Mouse (Mus musculus): ENCODE measurements around the gene Ocln.
"Not testable (repeated sequence)": the region's sequence is repeated elsewhere in the genome, so short reads cannot be mapped to it uniquely, and the experiment has no call there.

The Ocln gene

DNA sequence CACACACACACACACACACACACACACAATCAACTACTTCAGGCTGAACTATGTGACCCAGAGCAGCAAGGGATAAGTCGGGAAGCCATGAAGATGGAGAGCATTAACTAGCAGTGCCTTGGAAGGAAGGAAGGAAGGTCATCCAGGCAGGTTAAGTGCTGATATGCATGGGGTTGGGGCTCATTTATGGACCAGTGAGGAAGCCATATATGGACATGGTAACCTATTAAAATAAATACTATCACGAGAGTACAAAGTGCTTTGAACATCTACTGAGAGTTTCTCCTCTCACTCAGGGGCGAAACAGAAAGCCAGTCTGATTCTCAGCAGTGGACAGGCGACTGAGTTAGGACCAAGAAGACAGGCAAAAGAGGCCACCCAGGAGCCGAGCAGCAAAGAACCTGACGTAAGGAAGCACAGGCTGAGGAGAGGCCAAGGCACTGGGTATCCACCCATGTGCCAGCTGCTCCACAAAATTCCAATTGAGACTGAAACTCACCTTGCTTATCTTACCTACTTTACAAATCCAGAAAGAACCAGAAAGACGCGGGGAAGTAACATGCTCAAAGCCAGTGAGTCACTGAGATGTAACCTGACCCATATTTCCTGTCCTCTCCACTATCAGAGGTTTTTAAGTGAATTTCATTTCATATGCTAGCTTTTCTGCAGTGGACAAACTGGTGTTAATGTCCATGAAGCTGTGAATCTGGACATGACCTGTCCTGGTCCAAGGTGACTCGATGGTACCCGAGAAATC lies 9.3 kb downstream of the Ocln start:
- DNase-seq (ENCODE audit: low read depth), result no peak

DNA sequence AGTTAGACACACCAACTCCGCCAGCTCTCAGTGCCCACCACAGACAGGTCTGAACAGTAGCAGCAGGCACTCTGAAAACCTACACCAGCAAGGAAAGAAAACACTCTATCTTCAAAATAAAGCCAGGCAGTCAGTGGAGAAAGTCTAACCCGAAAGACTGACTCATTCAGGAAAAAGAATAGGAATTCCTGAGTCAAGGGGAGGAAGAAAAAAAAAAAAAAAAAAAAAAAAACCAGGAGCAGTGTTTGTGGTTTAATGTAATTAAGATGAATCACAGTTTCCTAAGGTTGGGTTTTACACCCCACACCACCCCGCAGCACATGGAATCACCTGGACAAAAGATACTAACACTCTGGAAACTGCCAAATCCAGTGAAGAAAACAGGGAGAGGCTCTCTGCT lies 16.4 kb downstream of the Ocln start:
- no peak for DNase-seq (ENCODE audit: low read depth)

DNA sequence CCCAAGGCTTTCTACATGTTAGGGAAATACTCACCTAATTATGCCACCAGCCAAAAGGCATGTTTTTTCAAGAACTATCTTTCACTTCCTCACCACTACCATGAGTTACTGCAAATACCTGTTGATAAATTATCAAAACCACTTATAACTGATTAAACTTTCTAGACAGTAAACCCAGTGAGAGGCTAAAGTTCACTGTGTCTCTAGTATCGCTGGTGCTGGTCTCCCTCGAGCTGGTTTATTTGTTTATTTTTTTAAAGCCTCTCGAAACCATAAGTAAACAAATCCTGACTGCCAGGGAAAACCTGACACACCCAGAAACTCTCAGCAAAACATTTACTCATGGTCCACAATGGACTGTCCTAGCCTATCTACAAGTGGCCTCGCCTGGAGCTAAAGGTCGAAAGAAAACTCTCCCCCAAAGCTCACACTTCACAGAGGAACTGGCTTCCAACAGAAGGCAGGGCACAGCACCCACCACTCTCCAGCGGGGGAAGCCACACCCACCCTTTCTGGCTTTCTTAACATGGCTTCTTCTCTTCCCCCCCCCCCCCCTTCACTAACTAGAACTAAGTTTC lies 19.6 kb downstream of the Ocln start:
- DNase-seq (ENCODE audit: low read depth), result no peak

DNA sequence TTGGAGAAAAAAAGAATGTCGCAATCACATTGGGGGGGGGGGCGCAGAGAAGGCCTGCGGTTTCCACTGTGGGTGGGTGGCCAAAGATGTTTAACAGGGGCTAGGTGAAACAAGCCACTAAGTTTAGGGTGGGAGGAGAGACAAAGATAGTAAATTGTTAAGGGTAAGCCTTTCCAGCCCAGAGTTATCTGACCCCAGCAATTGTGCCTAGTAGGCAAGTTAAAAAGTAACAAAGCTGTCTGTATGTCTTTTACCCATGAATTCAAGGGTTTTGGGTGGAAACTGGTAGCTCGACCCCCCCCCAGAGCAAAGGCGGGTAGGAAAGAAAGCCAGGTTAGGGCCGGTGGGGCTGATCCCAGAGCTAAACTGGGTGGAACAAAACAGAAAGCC lies 25.9 kb downstream of the Ocln start:
- no peak for DNase-seq (ENCODE audit: low read depth)

DNA sequence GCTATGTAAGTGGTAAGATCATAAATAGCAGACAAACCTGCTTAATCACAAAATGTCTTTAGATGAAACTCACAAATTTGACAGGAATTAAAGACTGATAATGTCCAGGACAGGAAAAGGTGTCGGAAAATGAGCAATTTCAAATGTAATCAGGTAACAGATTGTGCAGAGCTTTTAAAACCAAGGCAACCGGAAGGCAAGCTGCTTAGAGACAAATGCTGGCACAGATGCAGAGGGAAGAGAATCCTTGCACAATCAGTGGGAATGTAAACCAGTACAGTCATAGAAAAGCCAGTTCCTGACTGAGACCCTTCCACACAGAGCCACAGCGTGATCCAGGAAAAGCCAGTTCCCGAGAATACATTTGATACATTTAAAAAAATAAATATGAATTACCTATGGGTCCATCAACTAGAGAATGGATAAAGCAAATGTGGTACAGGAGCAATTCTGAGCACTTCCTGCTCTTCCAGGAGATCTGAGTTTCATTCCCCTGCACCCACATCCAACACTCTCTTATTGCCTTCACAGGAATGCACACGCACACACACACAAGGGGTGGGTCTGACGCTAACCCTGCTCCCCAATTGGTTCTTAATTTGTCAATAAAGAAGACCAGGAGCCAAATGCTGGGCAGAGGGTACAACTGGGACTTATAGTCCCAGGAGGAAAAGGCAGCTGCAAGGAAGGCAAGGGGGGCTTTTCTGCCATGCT lies 26.4 kb downstream of the Ocln start:
- no peak for DNase-seq (ENCODE audit: low read depth)

DNA sequence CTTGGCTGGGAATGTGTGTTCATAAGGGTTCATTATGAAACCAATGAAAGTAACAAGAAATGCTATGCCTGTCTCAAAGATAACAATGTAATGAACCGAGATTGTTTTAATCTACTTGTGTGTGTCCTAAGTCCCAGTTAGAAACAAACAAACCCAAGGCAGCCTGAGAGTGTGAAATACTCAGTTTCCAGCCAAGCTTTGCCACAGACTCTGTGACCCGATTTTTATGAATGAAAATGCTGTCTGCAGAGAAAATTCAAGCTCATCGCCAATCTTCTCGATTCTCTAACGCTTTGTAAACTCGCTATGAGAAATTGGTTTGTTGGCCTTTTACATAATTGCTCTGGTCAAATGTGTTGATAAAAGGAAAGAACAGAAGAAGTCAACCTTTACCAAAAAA lies 27.6 kb downstream of the Ocln start:
- no peak for DNase-seq (ENCODE audit: low read depth)

DNA sequence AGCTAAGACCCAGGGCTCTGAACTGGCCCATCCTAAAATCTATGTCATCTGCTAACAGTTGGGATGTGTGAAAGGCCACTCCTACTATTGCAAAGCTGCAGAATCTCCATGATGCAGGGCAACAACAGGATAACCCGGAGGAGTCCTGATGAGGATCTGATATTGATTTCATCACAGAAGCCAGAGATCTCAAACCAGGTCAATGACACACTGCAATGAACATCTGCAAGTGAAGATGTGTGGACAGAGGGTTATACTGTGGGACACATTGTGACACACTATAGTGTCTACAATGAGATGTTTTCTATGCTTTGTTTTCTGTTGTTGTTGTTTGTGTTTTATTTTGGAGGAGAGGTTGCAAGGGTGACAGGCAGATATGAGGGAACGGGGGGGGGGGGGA lies 28.8 kb downstream of the Ocln start:
- no peak for DNase-seq (ENCODE audit: low read depth)

DNA sequence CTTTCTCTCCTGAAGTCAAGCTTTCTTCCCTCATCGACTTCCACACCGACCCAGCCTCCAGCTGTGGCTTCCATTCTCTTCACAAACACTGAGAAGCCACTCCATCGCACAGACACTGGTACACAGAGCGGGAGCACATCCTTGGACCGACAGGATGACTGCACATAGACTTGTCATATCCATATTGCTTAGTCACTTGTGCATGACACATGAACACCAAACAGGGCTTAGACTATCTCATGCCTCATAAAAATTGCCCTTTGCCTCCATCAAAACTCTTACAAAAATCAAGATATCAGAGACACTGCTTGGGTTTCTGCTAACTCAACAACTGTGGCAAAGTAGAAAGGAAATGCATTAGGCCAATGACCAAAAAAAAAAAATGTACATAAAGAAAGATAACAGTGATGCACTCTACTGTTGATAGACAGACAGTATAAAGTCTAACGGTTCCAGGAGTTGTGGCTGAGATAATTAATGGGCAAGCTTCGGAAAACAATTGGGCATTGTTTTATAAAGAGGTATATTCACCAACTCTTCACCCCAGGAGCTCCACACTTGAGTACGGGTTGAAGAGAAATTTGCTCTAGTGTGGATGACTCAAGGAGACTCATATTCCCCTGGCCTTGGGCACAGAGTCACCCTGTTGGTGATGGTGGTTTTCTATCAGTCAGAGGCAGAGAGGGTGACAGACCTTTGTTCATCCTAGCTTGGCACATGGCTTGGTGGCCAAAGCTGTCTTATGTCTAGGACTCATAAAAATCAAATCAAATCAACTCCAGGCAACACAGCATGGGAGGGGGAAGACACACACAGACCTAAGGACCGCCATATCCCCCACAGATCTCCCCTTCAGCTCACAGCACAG lies 30.6 kb downstream of the Ocln start:
- no peak for DNase-seq (ENCODE audit: low read depth)

DNA sequence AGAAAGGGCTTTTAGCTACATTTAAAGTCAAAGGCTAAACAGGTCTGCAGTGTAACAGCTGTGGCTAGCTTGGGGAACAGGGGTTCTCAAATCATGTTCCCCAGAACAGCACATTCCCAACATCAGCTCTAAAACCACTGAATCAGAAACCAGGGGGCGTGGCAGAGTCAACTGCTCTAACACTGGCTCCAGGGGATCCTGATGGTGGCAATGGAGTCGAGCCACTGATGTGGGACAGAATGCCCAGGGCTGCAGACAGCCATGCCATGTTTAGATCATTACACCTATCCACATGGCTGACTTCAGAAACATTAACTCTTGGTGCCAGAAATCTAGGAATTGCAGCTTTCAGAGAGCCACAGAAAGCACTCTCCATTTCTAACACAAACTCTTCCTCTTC lies 33.4 kb downstream of the Ocln start:
- no peak for DNase-seq (ENCODE audit: low read depth)

DNA sequence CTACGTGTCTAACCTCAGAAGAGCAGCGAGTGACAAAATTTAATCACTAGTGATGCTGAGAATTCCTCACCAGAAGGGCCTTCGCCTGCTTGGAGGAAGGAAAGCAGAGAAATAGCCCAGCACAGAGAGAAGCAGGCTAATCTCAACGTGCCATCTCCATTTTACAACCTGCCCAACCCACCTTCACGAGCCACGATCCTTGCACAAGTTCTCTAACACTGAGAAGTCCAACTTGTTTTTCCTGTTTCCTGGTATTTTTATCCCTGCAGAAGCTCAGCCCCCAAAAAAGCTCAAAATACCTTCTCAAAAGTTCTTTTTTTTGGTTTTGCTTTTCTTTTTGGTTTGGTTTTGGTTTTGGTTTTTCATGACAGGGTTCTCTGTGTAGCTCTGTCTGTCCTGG lies 34.3 kb downstream of the Ocln start:
- DNase-seq (ENCODE audit: low read depth), result no peak

DNA sequence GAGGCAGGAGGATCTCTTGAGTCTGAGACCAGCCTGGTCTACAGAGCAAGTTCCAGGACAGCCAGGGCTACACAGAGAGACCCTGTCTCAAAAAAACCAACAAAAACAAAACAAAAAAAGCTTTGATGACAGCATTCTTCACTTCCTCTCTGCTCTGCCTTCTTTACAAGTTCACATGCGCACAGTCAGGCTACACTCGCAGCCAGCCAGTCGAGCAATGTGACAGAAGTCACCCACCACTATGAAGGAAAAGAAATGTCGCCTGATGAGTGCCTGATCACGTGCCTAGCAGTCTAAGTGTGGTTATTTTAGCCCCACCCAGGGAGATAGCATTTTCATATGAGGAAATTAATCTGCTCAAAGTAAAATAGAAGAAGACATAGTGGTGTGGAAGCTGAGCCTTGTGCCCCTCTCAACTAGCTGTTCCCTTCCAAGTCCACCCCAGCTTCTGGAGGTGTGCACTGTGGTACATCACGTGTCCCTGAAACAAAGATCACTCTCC lies 34.8 kb downstream of the Ocln start:
- DNase-seq (ENCODE audit: low read depth), result no peak

DNA sequence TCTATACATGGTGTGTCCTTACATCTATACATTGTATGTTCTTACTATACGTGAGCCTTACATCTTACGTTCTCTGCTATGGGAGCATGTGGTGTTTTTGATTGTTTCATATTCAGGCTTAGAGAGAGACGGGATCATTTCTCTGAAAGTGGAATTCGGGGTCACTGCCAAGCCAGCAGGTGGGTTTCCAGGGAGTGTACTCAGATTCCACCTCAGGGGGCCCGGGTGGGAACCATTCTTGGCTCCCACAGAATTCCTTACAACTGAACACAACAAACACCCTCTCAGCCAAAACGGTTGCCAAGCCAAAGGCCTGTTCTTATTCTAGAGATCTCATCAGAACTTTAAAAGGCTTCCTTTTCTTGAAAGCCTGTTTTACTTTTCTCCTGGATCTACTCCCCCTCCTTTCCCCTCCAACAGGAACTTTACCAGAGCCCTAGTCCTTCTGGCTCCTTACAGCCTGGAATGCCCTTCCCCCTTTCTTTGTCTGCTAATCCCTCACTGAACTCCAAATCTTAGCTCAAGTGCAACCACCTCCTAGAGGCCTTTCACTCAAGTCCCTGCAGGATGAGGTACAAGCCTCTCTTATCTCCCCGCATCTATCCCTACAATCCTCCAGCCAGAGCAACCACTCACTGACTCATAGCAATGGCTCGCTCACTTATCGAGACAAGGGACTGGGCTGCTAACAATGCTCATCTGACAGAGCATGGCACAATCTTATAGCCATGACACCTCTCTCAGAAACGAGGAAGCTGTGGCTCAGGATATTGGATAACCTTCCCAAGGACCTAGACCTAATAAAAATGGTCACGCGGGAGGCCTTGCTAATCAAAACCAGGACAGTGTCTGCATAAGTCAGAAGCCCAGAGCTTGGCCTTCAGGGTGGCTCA lies 36.1 kb downstream of the Ocln start:
- peak; percentile 6 for DNase-seq (ENCODE audit: low read depth)

DNA sequence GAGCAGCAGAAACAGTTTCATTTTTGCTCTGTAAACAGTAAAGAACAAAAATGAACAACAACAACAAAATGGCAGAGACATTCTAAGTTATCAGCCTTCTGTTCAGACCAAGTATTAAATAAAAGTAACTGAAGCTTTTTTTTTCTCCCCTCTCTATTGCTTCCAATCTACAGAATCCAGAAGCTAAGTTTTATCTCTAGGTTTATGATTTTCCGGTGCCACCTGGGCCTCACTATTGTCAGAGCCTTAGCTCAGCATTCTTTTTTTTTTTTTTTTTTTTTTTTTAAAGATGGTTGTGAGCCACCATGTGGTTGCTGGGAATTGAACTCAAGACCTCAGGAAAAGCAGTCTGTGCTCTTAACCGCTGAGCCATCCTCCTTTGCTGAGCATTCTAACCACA lies 39.7 kb downstream of the Ocln start:
- no peak for DNase-seq (ENCODE audit: low read depth)

DNA sequence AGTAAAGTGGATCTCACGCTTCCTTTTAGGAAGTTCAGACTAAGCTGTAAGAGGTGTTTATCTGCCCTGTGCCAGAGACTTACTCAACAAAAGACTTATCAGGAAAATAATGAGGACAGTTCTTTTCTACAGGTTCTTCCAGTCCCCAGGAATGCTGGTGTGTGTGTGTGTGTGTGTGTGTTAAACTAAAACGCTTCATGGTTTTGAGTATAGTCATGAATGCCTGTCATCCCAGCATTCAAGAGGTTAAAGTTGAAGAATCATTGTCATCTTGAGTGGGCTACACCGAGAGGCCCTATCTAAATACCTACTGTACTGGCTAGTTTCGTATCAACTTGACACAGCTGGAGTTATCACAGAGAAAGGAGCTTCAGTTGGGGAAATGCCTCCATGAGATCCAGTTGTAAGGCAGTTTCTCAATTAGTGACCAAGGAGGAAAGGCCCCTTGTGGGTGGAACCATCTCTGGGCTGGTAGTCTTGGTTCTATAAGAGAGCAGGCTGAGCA lies 40.6 kb downstream of the Ocln start:
- DNase-seq (ENCODE audit: low read depth), result no peak

DNA sequence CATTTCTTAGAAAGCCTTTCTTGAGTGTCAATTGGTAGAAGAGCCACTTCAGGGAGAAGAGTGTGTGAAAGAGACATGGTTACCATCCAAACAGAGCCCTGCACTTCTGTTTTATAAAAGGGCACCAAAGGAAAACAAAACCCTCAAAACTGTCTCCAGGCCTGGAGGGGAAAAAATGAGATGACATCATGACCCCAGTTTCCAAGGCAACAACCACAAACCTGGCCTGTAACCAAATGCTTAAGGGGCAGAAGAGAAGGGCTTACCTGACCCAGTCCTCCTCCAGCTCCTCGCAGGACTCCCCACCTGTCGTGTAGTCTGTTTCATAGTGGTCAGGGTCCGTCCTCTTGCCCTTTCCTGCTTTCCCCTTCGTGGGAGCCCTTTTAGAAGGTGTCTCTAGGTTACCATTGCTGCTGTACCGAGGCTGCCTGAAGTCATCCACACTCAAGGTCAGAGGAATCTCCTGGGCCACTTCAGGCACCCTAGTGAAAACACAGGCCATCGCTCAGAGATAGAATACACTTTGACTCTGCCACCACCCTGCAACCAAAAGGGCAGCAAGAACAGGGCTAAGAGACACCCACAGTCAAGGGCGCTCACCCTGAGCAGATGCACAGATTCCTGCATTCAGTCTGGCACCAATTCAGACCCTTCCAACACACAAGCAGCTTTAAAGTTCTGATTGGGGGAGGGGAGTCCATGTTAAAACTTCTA lies 41.2 kb downstream of the Ocln start:
- no peak for DNase-seq (ENCODE audit: low read depth)

DNA sequence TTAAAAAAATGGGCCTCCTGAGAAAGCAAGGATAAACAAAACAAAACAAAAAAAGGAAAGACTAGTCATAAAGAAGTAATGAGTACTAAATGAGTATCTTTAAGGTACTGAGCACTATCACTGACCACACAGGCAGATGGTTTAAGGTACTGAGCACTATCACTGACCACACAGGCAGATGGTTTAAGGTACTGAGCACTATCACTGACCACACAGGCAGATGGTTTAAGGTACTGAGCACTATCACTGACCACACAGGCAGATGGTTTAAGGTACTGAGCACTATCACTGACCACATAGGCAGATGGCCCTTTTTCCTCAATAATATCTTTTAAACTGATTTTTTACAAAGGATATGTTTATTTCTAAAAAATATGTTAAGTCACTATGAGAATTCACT lies 52.9 kb downstream of the Ocln start:
- DNase-seq (ENCODE audit: low read depth), result not testable (repeated sequence)

DNA sequence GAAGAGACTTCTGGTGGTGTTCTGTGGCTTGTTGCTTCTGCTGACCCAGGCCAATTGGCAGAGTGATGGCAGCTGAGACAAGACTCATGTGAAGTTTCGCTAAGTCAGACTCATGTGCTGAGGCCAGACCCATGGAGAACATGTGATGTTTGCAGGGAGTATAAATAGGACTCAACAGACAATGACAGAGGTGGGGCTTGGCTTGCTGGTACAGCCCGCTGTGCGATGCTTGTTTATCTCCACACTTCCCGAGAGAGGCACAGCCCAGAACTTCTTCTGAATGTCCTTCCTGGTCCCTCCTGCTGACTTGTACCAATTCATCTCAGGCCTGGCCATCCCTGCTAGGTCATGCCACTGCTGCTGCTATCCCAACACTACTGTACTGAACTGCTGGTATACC lies 57.2 kb downstream of the Ocln start:
- no peak for DNase-seq (ENCODE audit: low read depth)

DNA sequence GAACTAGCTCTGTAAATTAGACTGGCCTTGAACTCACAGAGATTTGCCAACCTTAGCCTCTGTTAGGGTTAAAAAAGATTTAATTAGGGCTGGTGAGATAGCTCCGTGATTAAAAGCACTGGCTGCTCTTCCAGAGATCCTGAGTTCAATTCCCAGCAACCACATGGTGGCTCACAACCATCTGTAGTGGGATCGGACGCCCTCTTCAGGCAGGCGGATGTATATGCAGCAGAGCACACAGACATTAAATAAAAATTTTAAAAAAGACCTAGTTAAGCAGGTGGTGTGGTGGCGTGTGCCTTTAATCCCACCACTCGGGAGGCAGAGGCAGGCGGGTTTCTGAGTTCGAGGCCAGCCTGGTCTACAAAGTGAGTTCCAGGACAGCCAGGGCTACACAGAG lies 58.1 kb downstream of the Ocln start:
- DNase-seq (ENCODE audit: low read depth), result not testable (repeated sequence)

DNA sequence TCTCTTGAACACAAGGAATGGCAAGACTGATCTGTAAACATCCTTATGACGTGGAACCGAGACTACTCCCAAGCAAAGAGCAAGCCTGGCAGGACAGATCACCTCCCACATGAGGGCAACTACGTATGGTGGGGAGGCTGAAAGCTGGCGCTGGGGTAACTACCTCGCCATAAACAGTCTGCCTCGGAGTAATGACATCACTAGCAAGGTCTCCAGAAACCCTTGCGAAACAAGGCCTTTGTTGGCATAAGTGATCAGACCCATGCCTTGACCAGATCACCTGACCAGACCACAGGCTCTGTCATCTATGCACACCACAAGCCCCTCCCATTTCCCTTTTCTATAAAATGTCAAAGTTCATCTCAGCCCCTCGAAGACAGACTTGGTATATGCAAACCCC lies 59.2 kb downstream of the Ocln start:
- no peak for DNase-seq (ENCODE audit: low read depth)

DNA sequence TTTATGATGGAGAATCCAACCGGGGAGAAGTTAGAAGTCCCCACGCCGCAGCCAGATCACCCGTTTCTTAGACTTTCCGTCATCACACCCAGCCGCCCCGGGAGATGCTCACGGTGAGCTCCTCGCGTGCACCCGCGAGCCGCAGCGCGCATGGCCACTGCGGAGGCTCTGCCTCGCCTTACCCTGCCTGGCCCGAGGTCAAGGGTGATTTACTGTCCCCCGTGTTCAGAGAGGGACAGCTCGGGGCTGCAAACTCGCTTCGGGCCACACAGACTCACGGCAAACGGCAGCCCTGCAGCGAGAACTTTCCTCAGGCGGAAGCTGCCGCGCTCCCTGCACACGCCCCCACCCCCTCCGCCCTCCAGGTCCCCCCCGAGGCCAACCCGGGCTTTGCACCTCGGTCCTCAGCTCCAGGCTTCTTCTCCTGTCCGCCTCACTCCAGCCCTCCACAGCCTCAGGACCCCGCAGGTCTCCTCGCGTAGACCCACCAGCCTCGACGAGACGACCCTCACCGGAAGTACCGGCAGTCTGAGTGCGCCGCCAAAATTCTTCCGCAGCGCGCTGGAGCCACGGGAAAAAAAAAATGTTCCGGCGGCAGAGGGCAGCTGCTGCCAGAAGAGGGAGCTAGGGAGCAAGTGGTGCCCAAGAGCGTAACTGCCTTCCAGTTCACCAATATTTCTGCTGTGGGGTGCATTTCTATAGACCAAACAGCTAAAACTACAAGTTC lies 60.3 kb downstream of the Ocln start, which contains the start of gene Gtf2h2:
Gtf2h2 (minus strand) TSS at position 519 of the 727 bp plus-strand sequence.
- peak; percentile 40 for DNase-seq (ENCODE audit: low read depth)

Measured in fibroblast of lung, adult 2 months (primary cell).